Mouse (Mus musculus): Measurements from ENCODE around the gene Hemk1. TPM values are rescaled to one million over a fixed set of nuclear protein-coding genes. Genes with fewer than 3 reads are reported as not detected.
A peak's percentile ranks its signal among the peaks of the same experiment; 100 is the strongest.

Gene Hemk1
- polyA plus RNA-seq, 1 experiment from 2014 or later = 10.7 TPM

DNA sequence AAGGTAGTCTGAATTCAATTTTAAA is 42.3 kb downstream of the Hemk1 start, which contains the start of gene Cish:
TSS of gene Cish (plus strand) at position 11 of the 25 bp plus-strand sequence.
- Histone ChIP-seq H3K36me3 (replicated peaks) (peaks cover 8% of the 10 kb centered on the region), H3K4me3 (peak within 1 kb of the TSS; percentile 68), H3K27me3 (replicated peaks; ENCODE audit: low read depth, poor library complexity, severe bottlenecking) (peaks cover 33% of the 10 kb centered on the region), H3K9me3 (no peaks in the 10 kb centered on the region), H3K27ac (replicated peaks) (peak within 1 kb of the TSS; percentile 84), H3K4me1 (peaks cover 35% of the 10 kb centered on the region)
- DNase-seq (ENCODE audit: low spot score) = no peak

DNA sequence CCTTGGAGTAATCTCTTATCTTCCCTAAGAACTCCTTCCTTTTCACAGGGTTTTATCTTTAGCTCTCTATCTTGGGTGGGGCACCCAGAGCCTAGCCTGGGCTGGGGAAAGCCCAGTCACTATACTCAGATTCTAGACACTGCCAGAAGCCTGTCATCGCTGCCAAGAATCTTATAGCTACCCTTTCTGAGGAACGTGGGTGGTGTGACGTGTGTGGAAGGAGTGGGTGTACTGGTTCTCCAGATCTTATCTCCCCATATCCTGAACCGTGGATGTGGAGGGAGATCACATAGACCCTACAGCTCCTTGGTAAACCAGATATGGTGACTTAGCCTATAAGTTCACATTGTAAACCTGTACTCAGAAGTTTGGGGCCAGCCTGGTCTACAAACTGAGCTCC is 42.5 kb downstream of the Hemk1 start:
- peak overlapping the region; percentile 3; the same call in 1 of the 2 replicates for H3K27ac ChIP-seq (replicated peaks)
- WGBS = 70% methylated on average over 4 of the region's 4 CpGs
- H3K4me3 ChIP-seq = peak overlapping the region; percentile 68
- peaks cover 5% of the 10 kb centered on the region for H3K36me3 ChIP-seq (replicated peaks)
- H3K27me3 ChIP-seq (replicated peaks; ENCODE audit: low read depth, poor library complexity, severe bottlenecking) = peaks cover 33% of the 10 kb centered on the region
- H3K9me3 ChIP-seq = no peaks in the 10 kb centered on the region
- peaks cover 35% of the 10 kb centered on the region for H3K4me1 ChIP-seq
- DNase-seq (ENCODE audit: low spot score) = no peak

DNA sequence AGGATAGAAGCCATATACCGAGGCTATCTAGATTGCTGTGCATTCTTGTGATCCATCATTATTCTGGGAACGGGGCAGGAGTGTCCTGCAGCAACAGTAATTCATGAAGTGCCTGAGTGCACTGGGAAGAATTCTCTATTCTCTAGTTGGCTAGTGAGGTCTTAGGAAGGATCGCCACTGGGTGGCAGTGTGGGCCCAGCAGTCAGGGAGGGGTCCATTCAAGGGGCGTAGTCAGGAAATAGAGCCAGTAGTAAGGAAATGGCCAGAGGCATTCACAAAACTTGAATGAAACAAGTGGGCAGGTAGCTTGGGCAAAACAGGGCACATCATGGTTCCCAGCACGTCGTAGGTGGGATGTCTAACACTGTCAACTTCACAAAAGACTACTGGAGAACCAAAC is 43.9 kb downstream of the Hemk1 start:
- no peaks in the 10 kb centered on the region for H3K9me3 ChIP-seq
- H3K4me1 ChIP-seq = peaks cover 46% of the 10 kb centered on the region
- no peak overlapping the region for H3K4me3 ChIP-seq
- WGBS = 7% methylated on average over 6 of the region's 6 CpGs
- H3K27ac ChIP-seq (replicated peaks) = no peak overlapping the region
- H3K27me3 ChIP-seq (replicated peaks; ENCODE audit: low read depth, poor library complexity, severe bottlenecking) = peaks cover 39% of the 10 kb centered on the region
- no peaks in the 10 kb centered on the region for H3K36me3 ChIP-seq (replicated peaks)
- DNase-seq (ENCODE audit: low spot score) = peak; percentile 80

DNA sequence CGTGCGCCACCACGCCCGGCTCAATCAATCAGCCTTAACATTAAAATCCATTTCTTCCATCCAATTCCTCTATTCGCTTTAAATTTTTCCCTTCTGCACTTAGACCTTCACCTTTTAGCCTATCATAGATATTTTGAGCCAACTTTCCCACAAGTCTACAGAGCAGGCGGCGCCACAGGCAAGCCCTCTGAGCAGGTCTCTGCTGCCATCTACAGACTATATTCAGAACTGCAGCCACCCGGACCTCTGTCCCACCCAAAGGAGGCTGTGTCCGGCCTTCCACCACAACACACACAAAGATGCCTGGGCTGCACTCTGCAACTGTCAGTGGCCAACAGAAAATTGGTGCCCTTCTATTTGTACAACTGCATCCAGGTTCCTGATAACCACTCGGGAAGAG is 47.3 kb downstream of the Hemk1 start:
- peaks cover 37% of the 10 kb centered on the region for H3K4me1 ChIP-seq
- no peak overlapping the region for H3K4me3 ChIP-seq
- no peak overlapping the region for H3K27ac ChIP-seq (replicated peaks)
- peaks cover 39% of the 10 kb centered on the region for H3K27me3 ChIP-seq (replicated peaks; ENCODE audit: low read depth, poor library complexity, severe bottlenecking)
- H3K36me3 ChIP-seq (replicated peaks) = no peaks in the 10 kb centered on the region
- DNase-seq (ENCODE audit: low spot score) = peak; percentile 83
- no peaks in the 10 kb centered on the region for H3K9me3 ChIP-seq
- WGBS = 28% methylated on average over 10 of the region's 10 CpGs

DNA sequence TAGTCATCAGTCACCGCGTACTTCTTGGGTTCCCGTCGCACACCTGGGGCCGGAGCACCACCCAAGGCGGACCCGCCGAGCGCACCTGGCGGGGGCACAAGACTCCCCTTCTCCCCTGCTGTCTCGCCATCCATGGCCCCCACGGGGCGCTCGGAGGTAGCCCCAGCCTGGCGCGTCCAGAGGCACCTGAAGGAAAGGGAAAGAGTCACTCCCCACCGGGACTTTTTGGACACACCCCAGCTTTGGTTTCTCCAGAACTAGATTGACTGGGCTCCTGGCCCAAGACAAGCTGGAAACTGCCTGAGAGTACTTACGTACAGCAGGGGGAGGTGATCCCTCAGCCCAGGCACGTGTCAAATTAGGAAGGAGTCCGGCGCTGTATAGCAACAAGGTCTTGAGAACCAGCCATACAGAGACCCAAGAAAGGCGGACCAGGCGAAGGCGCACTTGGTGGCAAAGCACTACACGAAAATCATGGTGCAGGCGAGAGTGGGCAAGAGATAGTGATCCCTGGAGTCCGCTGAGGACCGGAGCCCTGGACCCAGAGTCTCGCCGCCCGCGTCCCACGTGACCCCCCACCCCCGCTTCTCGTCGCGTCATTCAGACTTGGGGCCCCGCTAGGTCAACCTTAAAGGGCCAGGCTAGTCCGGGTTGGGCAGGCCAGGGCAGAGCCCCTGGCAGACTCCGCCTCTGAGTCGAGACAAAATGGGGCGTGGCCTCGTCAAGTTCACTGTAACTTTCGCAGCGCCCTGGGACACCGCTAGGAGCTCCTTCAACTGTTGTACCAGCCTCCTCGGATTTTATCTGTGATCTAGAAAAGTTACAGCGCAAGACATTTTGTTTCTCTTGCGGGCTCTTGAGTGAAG is 48.7 kb downstream of the Hemk1 start, which contains the start of gene Mapkapk3:
TSS of gene Mapkapk3 (minus strand) at position 667 of the 866 bp plus-strand sequence.
- Histone ChIP-seq H3K4me1 (peaks cover 41% of the 10 kb centered on the region), H3K4me3 (peak within 1 kb of the TSS; percentile 65), H3K9me3 (no peaks in the 10 kb centered on the region), H3K27me3 (replicated peaks; ENCODE audit: low read depth, poor library complexity, severe bottlenecking) (peaks cover 29% of the 10 kb centered on the region), H3K27ac (replicated peaks) (peak within 1 kb of the TSS; percentile 53), H3K36me3 (replicated peaks) (no peaks in the 10 kb centered on the region)
- peak; percentile 87 for DNase-seq (ENCODE audit: low spot score)
- WGBS = 3% methylated on average over 49 of the region's 49 CpGs

DNA sequence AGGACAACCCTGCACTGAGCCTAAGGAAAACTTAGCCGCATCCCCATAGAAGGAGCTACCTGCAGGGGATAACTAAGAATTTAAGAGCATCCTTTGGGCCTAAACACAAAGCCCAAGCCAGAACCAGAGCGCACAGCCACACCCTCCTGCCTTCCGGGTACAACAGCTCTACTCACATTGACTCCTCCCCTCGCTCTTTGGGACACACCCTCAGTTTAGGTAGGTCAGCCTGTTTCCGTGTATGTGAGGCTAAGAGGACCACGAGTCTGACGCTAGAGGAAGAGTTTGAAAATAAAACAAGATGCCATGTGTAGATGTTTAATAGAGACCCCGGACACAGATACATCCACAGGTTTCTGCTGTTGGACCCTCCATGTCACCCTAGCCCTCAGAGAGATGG is 49.4 kb downstream of the Hemk1 start:
- 23% methylated on average over 8 of the region's 8 CpGs for WGBS
- DNase-seq (ENCODE audit: low spot score) = no peak
- no peak overlapping the region for H3K27ac ChIP-seq (replicated peaks)
- H3K9me3 ChIP-seq = no peaks in the 10 kb centered on the region
- peaks cover 38% of the 10 kb centered on the region for H3K4me1 ChIP-seq
- H3K27me3 ChIP-seq (replicated peaks; ENCODE audit: low read depth, poor library complexity, severe bottlenecking) = peaks cover 29% of the 10 kb centered on the region
- peak overlapping the region; percentile 65 for H3K4me3 ChIP-seq
- H3K36me3 ChIP-seq (replicated peaks) = no peaks in the 10 kb centered on the region

DNA sequence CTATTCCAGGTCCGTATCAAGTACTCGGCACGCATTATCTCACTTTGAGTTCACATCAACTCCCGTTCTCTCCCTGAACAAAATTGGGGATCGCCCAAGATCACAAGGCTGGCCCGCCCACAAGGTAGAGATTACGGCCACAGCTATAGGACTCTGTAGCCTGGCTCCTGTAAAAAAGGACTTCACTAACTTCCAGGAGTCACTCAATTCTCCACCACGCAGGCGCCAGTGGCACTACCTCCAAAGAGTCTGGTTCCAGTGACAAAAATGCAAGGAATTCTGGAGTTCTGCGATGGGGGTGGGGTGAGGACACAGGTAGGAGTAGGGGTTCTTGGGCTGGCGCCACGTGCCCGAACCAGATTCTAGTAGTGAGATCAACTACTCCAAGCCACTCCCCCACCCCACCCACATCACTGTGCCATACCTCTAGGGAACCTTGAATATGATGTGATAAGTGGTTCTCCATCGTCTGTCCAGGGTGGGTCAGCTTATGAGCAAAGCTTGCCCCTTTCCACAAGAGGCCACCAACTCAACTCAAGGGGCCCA is 50.0 kb downstream of the Hemk1 start:
- Histone ChIP-seq H3K4me3 (0 out of 2 replicates have a peak overlapping the region, but pooled peaks have one; percentile 65), H3K4me1 (peaks cover 38% of the 10 kb centered on the region), H3K27me3 (replicated peaks; ENCODE audit: low read depth, poor library complexity, severe bottlenecking) (peaks cover 29% of the 10 kb centered on the region), H3K9me3 (no peaks in the 10 kb centered on the region), H3K36me3 (replicated peaks) (no peaks in the 10 kb centered on the region), H3K27ac (replicated peaks) (no peak overlapping the region)
- WGBS = 89% methylated on average over 14 of the region's 14 CpGs
- no peak for DNase-seq (ENCODE audit: low spot score)

DNA sequence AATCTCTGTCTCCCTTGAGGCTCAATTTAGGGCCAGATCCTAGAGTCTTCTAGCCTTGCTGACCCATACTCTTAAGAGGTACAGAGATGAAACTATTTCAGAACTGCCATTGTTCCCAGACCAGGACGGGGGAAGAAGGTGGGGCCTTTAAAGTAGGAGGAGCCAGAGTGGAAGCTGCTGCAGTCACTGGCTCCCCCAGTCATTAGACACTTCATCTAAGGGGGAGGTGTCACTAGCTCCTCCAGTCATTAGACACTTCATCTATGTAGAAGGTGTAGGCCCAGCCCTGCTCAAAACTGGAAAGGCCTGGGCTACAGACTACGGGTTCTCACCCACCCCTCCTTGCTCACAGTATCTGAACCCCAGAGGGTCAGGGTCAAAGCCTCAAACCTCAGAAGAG is 50.9 kb downstream of the Hemk1 start:
- WGBS = 71% methylated on average over 2 of the region's 2 CpGs
- H3K27ac ChIP-seq (replicated peaks) = no peak overlapping the region
- no peak overlapping the region for H3K4me3 ChIP-seq
- peaks cover 38% of the 10 kb centered on the region for H3K4me1 ChIP-seq
- H3K27me3 ChIP-seq (replicated peaks; ENCODE audit: low read depth, poor library complexity, severe bottlenecking) = peaks cover 21% of the 10 kb centered on the region
- H3K36me3 ChIP-seq (replicated peaks) = no peaks in the 10 kb centered on the region
- H3K9me3 ChIP-seq = no peaks in the 10 kb centered on the region
- DNase-seq (ENCODE audit: low spot score) = no peak

DNA sequence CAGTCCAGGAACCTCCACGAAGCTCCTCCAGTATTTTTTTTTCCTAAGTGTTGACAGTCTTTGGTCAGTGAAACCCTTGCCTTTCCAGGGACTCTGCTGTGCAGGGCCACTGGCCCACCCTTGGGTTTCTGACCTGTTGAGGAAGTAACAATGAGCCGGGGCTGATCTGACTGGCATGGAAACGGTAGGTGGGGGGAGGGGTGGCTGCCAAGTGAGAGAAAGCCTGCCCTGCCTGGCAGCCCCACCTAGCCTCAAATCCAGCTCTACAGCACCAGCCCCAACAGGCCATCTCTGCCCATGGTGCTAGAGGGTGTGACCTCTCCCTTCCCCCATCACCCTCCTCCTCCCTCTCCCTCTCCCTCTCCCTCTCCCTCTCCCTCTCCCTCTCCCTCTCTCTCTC is 53.1 kb downstream of the Hemk1 start:
- Histone ChIP-seq H3K4me3 (no peak overlapping the region), H3K36me3 (replicated peaks) (no peaks in the 10 kb centered on the region), H3K27ac (replicated peaks) (no peak overlapping the region), H3K4me1 (peaks cover 44% of the 10 kb centered on the region), H3K27me3 (replicated peaks; ENCODE audit: low read depth, poor library complexity, severe bottlenecking) (peaks cover 16% of the 10 kb centered on the region), H3K9me3 (no peaks in the 10 kb centered on the region)
- WGBS = 24% methylated on average over 3 of the region's 3 CpGs
- DNase-seq (ENCODE audit: low spot score) = no peak

DNA sequence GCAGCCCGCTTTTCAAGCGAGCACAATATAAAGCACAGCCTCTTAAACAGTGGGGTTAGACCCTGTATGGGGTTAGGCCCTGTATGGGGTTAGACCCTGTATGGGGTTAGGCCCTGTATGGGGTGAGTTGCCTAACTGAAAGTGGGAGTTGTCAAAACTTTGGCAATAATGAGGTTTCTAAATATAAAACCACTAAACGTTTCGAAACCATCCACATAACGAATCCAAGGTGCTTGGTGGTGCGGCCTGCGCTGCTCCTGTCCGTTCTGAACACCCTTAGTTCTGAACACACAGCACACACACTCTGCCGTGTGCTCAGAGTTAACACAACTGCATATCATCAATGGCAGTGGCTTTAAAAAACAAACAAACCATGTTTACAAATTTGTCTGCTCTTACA is 55.2 kb downstream of the Hemk1 start:
- no peak overlapping the region for H3K27ac ChIP-seq (replicated peaks)
- no peaks in the 10 kb centered on the region for H3K9me3 ChIP-seq
- no peak for DNase-seq (ENCODE audit: low spot score)
- H3K4me1 ChIP-seq = peaks cover 53% of the 10 kb centered on the region
- H3K36me3 ChIP-seq (replicated peaks) = no peaks in the 10 kb centered on the region
- H3K27me3 ChIP-seq (replicated peaks; ENCODE audit: low read depth, poor library complexity, severe bottlenecking) = peaks cover 1% of the 10 kb centered on the region
- no peak overlapping the region for H3K4me3 ChIP-seq
- 85% methylated on average over 9 of the region's 9 CpGs for WGBS

DNA sequence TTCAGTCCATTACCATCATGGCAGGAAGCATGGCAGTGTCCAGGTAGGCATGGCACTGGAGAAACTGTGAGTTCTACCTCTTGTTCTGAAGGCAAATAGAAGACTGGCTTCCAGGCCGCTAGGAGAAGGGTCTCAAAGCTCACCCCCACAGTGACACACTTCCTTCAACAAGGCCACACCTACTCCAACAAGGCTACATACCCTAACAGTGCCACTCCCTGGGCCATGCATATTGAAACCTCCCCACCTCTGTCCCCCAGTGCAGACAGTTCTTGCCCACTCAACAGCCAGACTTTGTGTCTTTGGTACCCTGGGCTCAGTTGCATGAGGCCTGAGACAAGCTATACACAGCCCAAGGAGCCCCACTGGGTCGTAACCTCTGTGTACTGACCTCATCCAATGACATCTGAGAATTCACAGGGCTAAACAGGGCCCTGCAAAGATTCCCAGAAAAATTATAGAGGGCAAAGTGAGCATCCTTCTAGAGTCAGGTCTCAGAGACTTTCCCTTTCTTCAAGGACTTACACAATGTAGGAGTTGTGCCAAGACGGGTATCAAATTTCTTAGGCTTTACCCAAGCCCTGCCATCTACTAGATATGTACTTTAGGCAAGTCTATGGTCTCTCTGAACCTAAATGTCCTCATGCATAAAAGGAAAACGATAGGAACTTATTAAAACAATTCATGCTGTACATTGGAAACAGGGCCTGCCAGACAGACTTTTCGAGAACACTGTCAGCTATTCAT is 56.7 kb downstream of the Hemk1 start:
- Histone ChIP-seq H3K27me3 (replicated peaks; ENCODE audit: low read depth, poor library complexity, severe bottlenecking) (no peaks in the 10 kb centered on the region), H3K36me3 (replicated peaks) (no peaks in the 10 kb centered on the region), H3K27ac (replicated peaks) (no peak overlapping the region), H3K4me3 (no peak overlapping the region), H3K9me3 (no peaks in the 10 kb centered on the region), H3K4me1 (peaks cover 43% of the 10 kb centered on the region)
- DNase-seq (ENCODE audit: low spot score) = no peak
- WGBS = 90% methylated on average over 5 of the region's 5 CpGs

DNA sequence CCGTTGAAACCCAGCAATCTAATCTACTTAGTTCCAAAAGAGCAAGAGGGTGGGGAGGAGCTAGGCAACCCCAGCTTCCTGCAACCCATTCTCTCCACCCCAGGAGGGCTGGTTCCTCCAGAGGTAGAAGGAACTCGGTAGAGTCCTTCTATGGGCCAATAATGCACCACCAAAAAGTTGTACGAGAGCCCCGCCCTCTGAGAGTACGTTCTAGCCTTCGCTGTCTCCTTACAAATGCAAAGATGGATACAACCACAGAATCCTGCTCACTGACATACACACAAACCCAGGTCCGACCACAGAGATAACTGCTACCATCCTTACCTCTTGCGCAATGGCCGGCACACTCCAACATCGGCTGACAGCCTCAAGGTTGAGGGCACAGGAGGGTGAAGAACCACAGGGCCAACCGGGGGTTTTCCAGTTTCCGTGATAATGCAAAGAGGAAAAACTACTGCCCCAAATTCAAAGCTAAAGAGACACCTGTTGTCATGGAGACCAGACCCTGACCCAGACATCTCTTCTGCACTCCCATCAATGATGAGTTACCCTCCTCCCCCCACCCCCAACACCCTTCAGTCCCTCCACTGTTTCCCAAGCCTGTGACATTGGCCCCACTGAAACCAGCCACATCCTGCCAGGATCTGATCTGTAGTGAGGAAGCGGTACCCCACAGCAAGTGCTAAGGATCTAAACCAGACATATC is 57.7 kb downstream of the Hemk1 start:
- Histone ChIP-seq H3K36me3 (replicated peaks) (no peaks in the 10 kb centered on the region), H3K27me3 (replicated peaks; ENCODE audit: low read depth, poor library complexity, severe bottlenecking) (no peaks in the 10 kb centered on the region), H3K4me1 (peaks cover 38% of the 10 kb centered on the region), H3K4me3 (peak overlapping the region; percentile 42), H3K9me3 (no peaks in the 10 kb centered on the region), H3K27ac (replicated peaks) (peak overlapping the region; percentile 82)
- WGBS = 53% methylated on average over 13 of the region's 13 CpGs
- no peak for DNase-seq (ENCODE audit: low spot score)

Measured in embryonic facial prominence, embryonic 10.5 days (tissue).